Mouse (Mus musculus) bone marrow macrophage, adult 2 months (primary cell): ENCODE data around the gene Cd48.

Source experiments
- CTCF ChIP-seq: IDR thresholded peaks from 2 replicates; pipeline ENCODE4 v1.5.1; 2012; ENCODE audit warnings: low read depth, mild to moderate bottlenecking, low read length, moderate library complexity
- POLR2A ChIP-seq: IDR thresholded peaks from 2 replicates; pipeline ENCODE4 v1.6.1; 2012; ENCODE audit warnings: mild to moderate bottlenecking, low read depth, low read length, borderline replicate concordance

DNA sequence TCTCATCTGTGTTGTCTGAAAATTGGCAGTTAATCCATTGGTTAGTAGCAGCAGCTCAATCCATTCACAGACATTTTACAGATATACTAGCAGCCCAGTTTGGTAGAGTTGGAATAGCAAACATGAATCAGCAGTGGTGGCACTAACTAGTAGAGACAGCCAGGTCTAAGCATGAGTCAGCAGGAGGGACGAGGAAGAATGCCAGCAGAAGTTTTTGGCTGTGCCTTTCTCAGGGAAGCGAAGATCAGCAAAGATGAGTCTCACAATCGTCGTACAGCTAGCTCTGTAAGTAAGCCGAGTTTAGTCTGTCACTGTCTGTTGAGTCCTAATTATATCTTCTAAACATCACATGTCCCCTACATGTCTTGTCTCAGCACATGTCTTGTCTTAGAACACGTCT is 15.5 kb upstream of the Cd48 start:
- TF ChIP-seq CTCF (no peak), POLR2A (no peak)
